Mouse (Mus musculus) ES-E14 (cell line): Measurements from ENCODE around the gene Gm42417. TPM values are rescaled to one million over a fixed set of nuclear protein-coding genes. Genes with fewer than 3 reads are reported as not detected.

ENCODE experiments used
- DNase-seq: peaks from one replicate; pipeline ENCODE4 v3.0.0-alpha.2; 2013; ENCODE audit warnings: low read depth, low spot score
- H3K27ac ChIP-seq: 2 replicates; pipeline ENCODE4 v1.5.1; 2012; ENCODE audit warnings: low read depth, mild to moderate bottlenecking, low read length, moderate library complexity, mixed read lengths; ENCODE audit not compliant: poor library complexity, insufficient read depth, severe bottlenecking
- H3K36me3 ChIP-seq: 2 replicates; pipeline ENCODE4 v1.6.1; 2012; ENCODE audit warnings: mild to moderate bottlenecking, low read length, moderate library complexity, mixed read lengths; ENCODE audit not compliant: control insufficient read depth, poor library complexity, insufficient read depth, severe bottlenecking
- H3K4me1 ChIP-seq, 2 experiments: fragments of 150-350 bp in 1 of 2; sonication (generic) in 1 of 2; 2 replicates each; pipeline ENCODE4 v1.6.1; 2012; ENCODE audit warnings: low read length in 2 of 2, mild to moderate bottlenecking in 1 of 2, mixed read lengths in 1 of 2; ENCODE audit not compliant: control insufficient read depth in 2 of 2, insufficient read depth in 2 of 2, poor library complexity in 1 of 2
- H3K4me3 ChIP-seq, 2 experiments: fragments of 150-350 bp in 1 of 2; sonication (generic) in 1 of 2; 2 replicates each; pipeline ENCODE4 v1.5.1; 2012; ENCODE audit warnings: low read length in 2 of 2, low read depth in 1 of 2, mild to moderate bottlenecking in 1 of 2, mixed read lengths in 1 of 2; ENCODE audit not compliant: insufficient read depth in 1 of 2, poor library complexity in 1 of 2, severe bottlenecking in 1 of 2
- H3K9ac ChIP-seq: 2 replicates; pipeline ENCODE4 v1.6.1; 2012; ENCODE audit warnings: low read depth, mild to moderate bottlenecking, low read length, mixed read lengths; ENCODE audit not compliant: poor library complexity, insufficient read depth, severe bottlenecking
- H3K9me3 ChIP-seq: fragments of 150-350 bp; sonication (generic); 2 replicates; pipeline ENCODE4 v1.6.1; 2012; ENCODE audit warnings: low read depth, mild to moderate bottlenecking, low read length; ENCODE audit not compliant: control insufficient read depth, insufficient read depth
- CHD2 ChIP-seq: IDR thresholded peaks from 2 replicates; pipeline ENCODE4 v1.6.1; 2014; ENCODE audit warnings: mild to moderate bottlenecking, low read depth, low read length, inconsistent platforms
- HCFC1 ChIP-seq: IDR thresholded peaks from 2 replicates; pipeline ENCODE4 v1.6.1; 2012; ENCODE audit warnings: low read length, inconsistent platforms, borderline replicate concordance; ENCODE audit not compliant: insufficient read depth
- MAFK ChIP-seq: IDR thresholded peaks from 2 replicates; pipeline ENCODE4 v1.6.1; 2014; ENCODE audit warnings: mild to moderate bottlenecking, low read depth, low read length, inconsistent platforms; ENCODE audit not compliant: insufficient read depth
- ZC3H11A ChIP-seq: IDR thresholded peaks from 2 replicates; pipeline ENCODE4 v1.6.1; 2012; ENCODE audit warnings: low read depth, mild to moderate bottlenecking, inconsistent platforms, low read length, borderline replicate concordance
- ZNF384 ChIP-seq: IDR thresholded peaks from 2 replicates; pipeline ENCODE4 v1.6.1; 2012; ENCODE audit warnings: low read depth, low read length, inconsistent platforms
- in situ Hi-C, 2 experiments: fragments of 600-800 bp; cut with MboI; formaldehyde crosslinking; loops; one replicate each; pipeline ENCODE4 v1.15.1; 2025; ENCODE audit warnings: low sequenced_read_pairs in 2 of 2, inconsistent platforms in 1 of 2; ENCODE audit not compliant: unreplicated experiment in 2 of 2
- total RNA-seq: library from RNA; depleted of rRNA; stranded (reverse); fragments of 300-350 nt; gene quantifications from 2 replicates; pipeline ENCODE4 v1.2.3, GENCODE M21; 2012

Gm42417 gene
- total RNA-seq, 1 experiment = not detected

- Histone ChIP-seq H3K9me3 (no peaks in the 10 kb centered on the region), H3K27ac (no peak overlapping the region), H3K4me1 (peaks cover 2 to 7% of the 10 kb centered on the region in 2 experiments; a peak in 1 of 4 replicates), H3K9ac (no peak overlapping the region), H3K36me3 (peaks cover 22% of the 10 kb centered on the region), H3K4me3 (no peak overlapping the region)
- in situ Hi-C loops = loop anchor here in 1 of 2 experiments (5.0 kb wide), 1 partner anchor 73 kb away; no protein-coding TSS in a partner anchor
- no peak for DNase-seq
- TF ChIP-seq CHD2 (no peak), ZC3H11A (no peak), MAFK (no peak), HCFC1 (no peak), ZNF384 (no peak)
Measured at GRCm38 (mm10) chr1:36549491-36549890, 10.3 kb upstream of the Gm42417 start.

GRCm38 (mm10) chr1:36548771-36549170 is 9.5 kb upstream of the Gm42417 start:
- DNase-seq = no peak
- Histone ChIP-seq H3K27ac (no peak overlapping the region), H3K9me3 (no peaks in the 10 kb centered on the region), H3K36me3 (peaks cover 22% of the 10 kb centered on the region), H3K9ac (no peak overlapping the region), H3K4me3 (no peak overlapping the region), H3K4me1 (peaks cover 2 to 7% of the 10 kb centered on the region in 2 experiments; a peak in 1 of 4 replicates)
- TF ChIP-seq ZNF384 (no peak), CHD2 (no peak), HCFC1 (no peak), MAFK (no peak), ZC3H11A (no peak)
- in situ Hi-C loops = loop anchor here in 1 of 2 experiments (5.0 kb wide), 1 partner anchor 74 kb away; no protein-coding TSS in a partner anchor

GRCm38 (mm10) chr1:36547981-36548598 is 8.9 kb upstream of the Gm42417 start:
- no peak overlapping the region for H3K9ac ChIP-seq
- peaks cover 22% of the 10 kb centered on the region for H3K36me3 ChIP-seq
- H3K4me3 ChIP-seq = no peak overlapping the region
- in situ Hi-C loops = loop anchor here in 1 of 2 experiments (5.0 kb wide), 1 partner anchor 74 kb away; no protein-coding TSS in a partner anchor
- H3K9me3 ChIP-seq = no peaks in the 10 kb centered on the region
- TF ChIP-seq ZC3H11A (no peak), CHD2 (no peak), HCFC1 (no peak), ZNF384 (no peak), MAFK (no peak)
- H3K27ac ChIP-seq = no peak overlapping the region
- H3K4me1 ChIP-seq = peaks cover 2 to 7% of the 10 kb centered on the region in 2 experiments; a peak in 1 of 4 replicates
- DNase-seq = no peak

- Histone ChIP-seq H3K4me1 (peaks cover 2 to 7% of the 10 kb centered on the region in 2 experiments; a peak in 1 of 4 replicates), H3K4me3 (peak within 1 kb of the TSS; percentile 77 to 87), H3K9me3 (no peaks in the 10 kb centered on the region), H3K27ac (no peak within 1 kb of the TSS), H3K36me3 (peaks cover 24% of the 10 kb centered on the region), H3K9ac (peak within 1 kb of the TSS; percentile 83)
- TF ChIP-seq MAFK = no peak
- TF ChIP-seq ZNF384 = no peak
- no peak for TF ChIP-seq HCFC1
- peak; percentile 97 for TF ChIP-seq ZC3H11A
- TF ChIP-seq CHD2 = peak; percentile 88
- DNase-seq = peak; percentile 99
- in situ Hi-C loops = loop anchor here in 1 of 2 experiments (5.0 kb wide), 1 partner anchor 75 kb away; no protein-coding TSS in a partner anchor
Measured at GRCm38 (mm10) chr1:36546888-36547471, 7.8 kb upstream of the Gm42417 start, which contains the start of gene Ankrd39. Gene Ankrd39, minus strand, starts transcription at chr1:36547445.
